Mouse (Mus musculus): ENCODE results near the gene Doc2a. TPM values are rescaled to one million over a fixed set of nuclear protein-coding genes. Genes with fewer than 3 reads are reported as not detected.

The Doc2a gene
- polyA plus RNA-seq, 1 experiment from 2014 or later = 8.4 TPM

GRCm38 (mm10) chr7:126831539-126831938 lies 15.7 kb upstream of the Doc2a start, which contains the start of gene 4930451I11Rik:
TSS of gene 4930451I11Rik (minus strand) at chr7:126831639.
- no peak for DNase-seq (ENCODE audit: low spot score)
- peak within 1 kb of the TSS; percentile 64 for H3K27ac ChIP-seq (replicated peaks)
- peaks cover 29% of the 10 kb centered on the region for H3K27me3 ChIP-seq (ENCODE audit: low read depth, poor library complexity, severe bottlenecking)
- peak within 1 kb of the TSS; percentile 50 for H3K4me3 ChIP-seq
- H3K36me3 ChIP-seq = no peaks in the 10 kb centered on the region
- peaks cover 25% of the 10 kb centered on the region for H3K4me1 ChIP-seq
- 60% methylated on average over 5 of the region's 5 CpGs for WGBS
- H3K9me3 ChIP-seq (replicated peaks) = no peaks in the 10 kb centered on the region

DNA sequence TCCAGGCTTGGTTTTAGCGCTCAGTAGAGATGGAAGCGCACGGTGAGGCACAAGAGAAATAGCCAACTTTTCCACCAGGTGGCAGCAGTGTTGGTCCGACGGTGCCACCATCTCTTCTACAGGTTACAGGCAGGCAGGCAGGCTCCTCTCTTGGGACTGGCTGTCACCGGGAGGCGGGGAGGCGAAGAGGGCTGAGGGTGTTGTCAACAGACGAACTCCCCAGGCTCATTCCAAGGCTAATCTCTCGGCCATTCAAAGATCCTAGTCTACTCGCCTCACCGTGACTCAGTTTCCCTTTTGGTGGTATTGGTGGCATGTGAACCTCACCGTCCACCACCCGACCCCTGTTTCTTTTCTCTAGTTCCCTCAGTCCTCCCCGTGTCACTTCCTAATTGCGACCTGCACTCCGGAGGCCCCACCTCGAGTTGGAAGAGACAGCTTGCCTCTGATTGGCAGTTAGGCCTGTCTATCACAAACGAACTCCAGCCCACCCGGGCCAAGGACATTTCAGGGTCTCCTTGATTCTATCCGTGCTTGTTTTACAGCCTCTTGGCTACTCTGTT lies 15.1 kb upstream of the Doc2a start:
- no peaks in the 10 kb centered on the region for H3K9me3 ChIP-seq (replicated peaks)
- peak overlapping the region; percentile 64 for H3K27ac ChIP-seq (replicated peaks)
- H3K27me3 ChIP-seq (ENCODE audit: low read depth, poor library complexity, severe bottlenecking) = peaks cover 29% of the 10 kb centered on the region
- peak overlapping the region; percentile 50 for H3K4me3 ChIP-seq
- DNase-seq (ENCODE audit: low spot score) = peak; percentile 80
- no peaks in the 10 kb centered on the region for H3K36me3 ChIP-seq
- 2% methylated on average over 21 of the region's 21 CpGs for WGBS
- H3K4me1 ChIP-seq = peaks cover 25% of the 10 kb centered on the region

DNA sequence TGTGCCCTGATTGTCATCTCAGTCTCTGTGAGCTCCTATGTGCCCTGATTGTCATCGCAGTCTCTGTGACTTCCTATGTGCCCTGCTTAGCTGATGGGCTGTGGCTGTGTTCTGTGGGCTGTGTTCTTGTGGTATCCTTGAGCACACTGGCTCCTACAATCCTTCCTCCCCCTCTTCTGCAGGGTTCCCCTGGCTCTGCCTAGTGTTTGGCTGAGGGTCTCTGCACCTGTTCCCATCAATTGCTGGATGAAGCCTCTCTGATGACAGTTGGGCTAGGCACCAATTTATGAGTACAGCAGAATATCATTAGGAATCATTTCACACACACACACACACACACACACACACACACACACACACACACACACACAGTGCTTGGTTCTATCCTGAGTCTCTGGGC lies 13.9 kb upstream of the Doc2a start:
- 90% methylated on average over 1 of the region's 1 CpGs for WGBS
- no peak overlapping the region for H3K4me3 ChIP-seq
- H3K9me3 ChIP-seq (replicated peaks) = no peaks in the 10 kb centered on the region
- no peaks in the 10 kb centered on the region for H3K36me3 ChIP-seq
- DNase-seq (ENCODE audit: low spot score) = no peak
- peaks cover 29% of the 10 kb centered on the region for H3K27me3 ChIP-seq (ENCODE audit: low read depth, poor library complexity, severe bottlenecking)
- peaks cover 25% of the 10 kb centered on the region for H3K4me1 ChIP-seq
- no peak overlapping the region for H3K27ac ChIP-seq (replicated peaks)

DNA sequence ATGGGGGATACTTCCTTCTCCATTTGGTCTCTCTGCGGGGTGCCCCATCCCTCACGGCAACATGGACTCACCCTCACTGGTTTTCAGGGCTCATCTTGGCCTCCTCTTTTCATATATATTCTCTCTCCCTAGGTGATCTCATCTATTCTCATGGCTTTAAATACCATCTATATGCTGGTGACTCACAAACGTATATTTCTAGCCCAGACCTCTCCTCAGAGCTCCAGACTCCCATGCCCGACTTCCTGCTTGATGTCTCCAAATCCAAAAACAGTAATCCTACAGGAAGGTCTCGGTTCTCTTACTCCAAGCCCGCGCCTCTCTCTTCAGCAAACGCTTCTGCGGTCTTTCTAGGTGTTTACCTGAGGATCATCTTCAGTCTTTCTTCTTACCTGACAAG lies 3.9 kb upstream of the Doc2a start:
- DNase-seq (ENCODE audit: low spot score) = no peak
- peaks cover 6% of the 10 kb centered on the region; the same call in 1 of the 2 replicates for H3K9me3 ChIP-seq (replicated peaks)
- H3K4me1 ChIP-seq = peaks cover 17% of the 10 kb centered on the region
- no peak overlapping the region for H3K27ac ChIP-seq (replicated peaks)
- H3K36me3 ChIP-seq = no peaks in the 10 kb centered on the region
- WGBS = 84% methylated on average over 9 of the region's 9 CpGs
- no peak overlapping the region for H3K4me3 ChIP-seq
- peaks cover 19% of the 10 kb centered on the region for H3K27me3 ChIP-seq (ENCODE audit: low read depth, poor library complexity, severe bottlenecking)

- 75% methylated on average over 2 of the region's 2 CpGs for WGBS
- Histone ChIP-seq H3K4me3 (no peak overlapping the region), H3K9me3 (replicated peaks) (peaks cover 6% of the 10 kb centered on the region; the same call in 1 of the 2 replicates), H3K4me1 (peaks cover 28% of the 10 kb centered on the region), H3K27me3 (ENCODE audit: low read depth, poor library complexity, severe bottlenecking) (peaks cover 41% of the 10 kb centered on the region), H3K27ac (replicated peaks) (no peak overlapping the region), H3K36me3 (peaks cover 2% of the 10 kb centered on the region; the same call in 1 of the 2 replicates)
- no peak for DNase-seq (ENCODE audit: low spot score)
Measured at GRCm38 (mm10) chr7:126845516-126845915, 1.7 kb upstream of the Doc2a start.

DNA sequence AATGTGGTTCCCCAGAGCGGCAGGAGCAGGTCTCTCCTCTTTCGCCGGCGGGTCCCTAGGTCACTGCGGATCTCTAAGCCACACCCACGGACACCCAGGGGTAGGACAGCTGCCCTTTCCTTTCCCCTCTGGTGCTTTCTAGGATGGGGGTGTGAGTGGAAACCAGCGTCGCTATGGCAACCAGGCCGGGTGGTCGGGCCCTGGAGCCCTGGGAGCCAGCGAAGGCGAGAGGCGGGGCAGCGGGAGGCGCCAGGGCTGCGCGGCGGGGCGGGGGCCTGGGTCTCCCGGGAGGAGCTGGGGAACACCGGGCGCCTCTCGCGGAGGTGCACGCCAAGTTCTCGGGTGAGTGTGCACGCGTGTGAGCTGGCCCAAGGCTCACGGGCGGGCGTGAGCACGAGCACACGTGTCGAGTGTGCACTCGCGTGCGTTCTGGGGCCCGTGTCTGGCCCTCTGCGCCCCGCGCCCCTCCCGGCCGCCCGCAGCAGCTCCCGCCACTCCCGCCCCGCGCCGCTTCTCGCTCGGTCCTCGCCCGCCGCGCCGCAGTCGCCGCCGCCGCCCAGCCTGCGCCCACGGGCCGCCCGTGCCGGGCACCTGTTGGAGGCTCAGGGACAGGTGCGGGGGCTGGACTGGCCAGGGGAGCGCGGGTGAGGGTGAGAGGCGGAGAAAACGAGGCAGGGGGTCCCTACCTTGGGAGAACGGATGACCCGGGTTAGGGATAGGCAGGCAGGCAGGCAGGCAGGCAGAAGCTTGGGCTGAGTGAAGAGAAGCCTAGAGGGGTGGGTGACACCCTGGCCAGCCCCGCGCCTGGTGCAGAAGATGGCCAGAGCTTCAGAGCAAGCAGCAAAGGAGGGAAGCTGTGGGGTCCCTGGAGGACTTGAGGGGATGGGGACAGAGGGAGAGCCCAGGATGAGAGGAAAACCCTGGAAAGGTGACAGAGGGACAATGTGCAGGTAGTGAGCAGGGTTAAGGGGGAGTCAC lies 494 bp downstream of the Doc2a start:
- under 1% methylated on average over 73 of the region's 74 CpGs for WGBS
- H3K27me3 ChIP-seq (ENCODE audit: low read depth, poor library complexity, severe bottlenecking) = peaks cover 59% of the 10 kb centered on the region
- H3K4me3 ChIP-seq = peak overlapping the region; percentile 82
- H3K36me3 ChIP-seq = peaks cover 24% of the 10 kb centered on the region
- peaks cover 50% of the 10 kb centered on the region for H3K4me1 ChIP-seq
- peak overlapping the region; percentile 89 for H3K27ac ChIP-seq (replicated peaks)
- H3K9me3 ChIP-seq (replicated peaks) = no peaks in the 10 kb centered on the region
- peak; percentile 78 for DNase-seq (ENCODE audit: low spot score)

GRCm38 (mm10) chr7:126848794-126849193 lies 1.6 kb downstream of the Doc2a start:
- H3K4me1 ChIP-seq = peaks cover 57% of the 10 kb centered on the region
- H3K27me3 ChIP-seq (ENCODE audit: low read depth, poor library complexity, severe bottlenecking) = peaks cover 59% of the 10 kb centered on the region
- H3K9me3 ChIP-seq (replicated peaks) = no peaks in the 10 kb centered on the region
- 34% methylated on average over 10 of the region's 10 CpGs for WGBS
- H3K27ac ChIP-seq (replicated peaks) = peak overlapping the region; percentile 89
- H3K4me3 ChIP-seq = peak overlapping the region; percentile 82
- no peak for DNase-seq (ENCODE audit: low spot score)
- peaks cover 35% of the 10 kb centered on the region for H3K36me3 ChIP-seq

DNA sequence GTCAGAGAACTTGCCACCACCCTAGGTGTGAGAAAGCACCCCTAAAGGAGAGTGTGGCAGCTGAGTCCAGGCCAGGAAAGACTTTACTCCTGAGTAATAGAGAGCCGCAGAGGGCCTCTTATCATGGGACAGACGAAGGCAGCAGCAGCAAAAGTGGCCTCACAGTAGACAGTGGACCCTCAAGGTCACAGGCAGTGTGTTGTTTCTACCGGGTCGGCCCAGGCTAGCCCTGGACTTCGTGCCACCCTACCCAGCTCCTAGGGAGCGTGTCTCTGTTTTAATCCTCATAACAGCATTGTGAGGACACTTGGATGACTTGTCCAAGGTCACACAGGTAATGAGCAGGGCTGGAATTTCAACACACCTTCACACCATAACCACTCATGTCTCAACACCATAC lies 2.9 kb downstream of the Doc2a start:
- no peaks in the 10 kb centered on the region for H3K9me3 ChIP-seq (replicated peaks)
- no peak overlapping the region for H3K27ac ChIP-seq (replicated peaks)
- H3K36me3 ChIP-seq = peaks cover 48% of the 10 kb centered on the region
- 89% methylated on average over 6 of the region's 6 CpGs for WGBS
- no peak for DNase-seq (ENCODE audit: low spot score)
- peaks cover 55% of the 10 kb centered on the region for H3K4me1 ChIP-seq
- H3K4me3 ChIP-seq = no peak overlapping the region
- peaks cover 59% of the 10 kb centered on the region for H3K27me3 ChIP-seq (ENCODE audit: low read depth, poor library complexity, severe bottlenecking)

DNA sequence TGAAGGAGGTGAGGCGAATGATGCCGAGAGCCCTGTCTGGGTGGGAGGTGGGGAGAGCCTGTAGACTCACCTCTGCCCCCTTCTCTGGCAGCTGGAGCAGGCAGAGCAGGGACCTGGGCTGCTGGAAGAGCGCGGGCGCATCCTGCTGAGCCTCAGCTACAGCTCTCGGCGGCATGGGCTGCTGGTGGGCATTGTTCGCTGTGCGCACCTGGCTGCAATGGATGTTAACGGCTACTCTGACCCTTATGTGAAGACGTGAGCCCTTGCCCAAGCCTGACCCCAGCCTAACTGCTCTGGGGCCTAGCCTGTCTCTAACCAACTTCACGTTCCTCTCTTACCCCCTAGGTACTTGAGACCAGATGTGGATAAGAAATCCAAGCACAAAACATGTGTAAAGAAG lies 4.0 kb downstream of the Doc2a start:
- H3K27ac ChIP-seq (replicated peaks) = 0 out of 2 replicates have a peak overlapping the region, but pooled peaks have one; percentile 4
- H3K27me3 ChIP-seq (ENCODE audit: low read depth, poor library complexity, severe bottlenecking) = peaks cover 59% of the 10 kb centered on the region
- DNase-seq (ENCODE audit: low spot score) = no peak
- H3K36me3 ChIP-seq = peaks cover 59% of the 10 kb centered on the region
- no peak overlapping the region for H3K4me3 ChIP-seq
- H3K4me1 ChIP-seq = peaks cover 55% of the 10 kb centered on the region
- no peaks in the 10 kb centered on the region for H3K9me3 ChIP-seq (replicated peaks)
- WGBS = 30% methylated on average over 12 of the region's 12 CpGs

GRCm38 (mm10) chr7:126853454-126853853 lies 6.2 kb downstream of the Doc2a start:
- Histone ChIP-seq H3K4me3 (no peak overlapping the region; the same call in 1 of the 2 replicates), H3K27ac (replicated peaks) (no peak overlapping the region), H3K4me1 (peaks cover 39% of the 10 kb centered on the region), H3K27me3 (ENCODE audit: low read depth, poor library complexity, severe bottlenecking) (peaks cover 38% of the 10 kb centered on the region), H3K36me3 (peaks cover 81% of the 10 kb centered on the region), H3K9me3 (replicated peaks) (no peaks in the 10 kb centered on the region)
- no peak for DNase-seq (ENCODE audit: low spot score)
- 89% methylated on average over 5 of the region's 5 CpGs for WGBS

GRCm38 (mm10) chr7:126855641-126856040 lies 8.4 kb downstream of the Doc2a start:
- Histone ChIP-seq H3K27ac (replicated peaks) (no peak overlapping the region), H3K4me3 (no peak overlapping the region), H3K4me1 (peaks cover 30% of the 10 kb centered on the region), H3K9me3 (replicated peaks) (no peaks in the 10 kb centered on the region), H3K36me3 (peaks cover 100% of the 10 kb centered on the region), H3K27me3 (ENCODE audit: low read depth, poor library complexity, severe bottlenecking) (peaks cover 16% of the 10 kb centered on the region; the same call in 1 of the 2 replicates)
- DNase-seq (ENCODE audit: low spot score) = no peak
- 82% methylated on average over 3 of the region's 3 CpGs for WGBS

GRCm38 (mm10) chr7:126856741-126857420 lies 9.7 kb downstream of the Doc2a start:
- DNase-seq (ENCODE audit: low spot score) = no peak
- no peak overlapping the region for H3K4me3 ChIP-seq
- H3K27me3 ChIP-seq (ENCODE audit: low read depth, poor library complexity, severe bottlenecking) = 0 out of 2 replicates have a peak, but pooled peaks cover 4% of the 10 kb centered on the region
- no peak overlapping the region for H3K27ac ChIP-seq (replicated peaks)
- peaks cover 90% of the 10 kb centered on the region for H3K36me3 ChIP-seq
- 83% methylated on average over 9 of the region's 9 CpGs for WGBS
- no peaks in the 10 kb centered on the region for H3K9me3 ChIP-seq (replicated peaks)
- H3K4me1 ChIP-seq = peaks cover 27% of the 10 kb centered on the region
